In genomic region chr10:88488629-88489028, GRCm38 (mm10) we compare ENCODE assay signal across 24 mouse cellular contexts. TPM values are rescaled to one million over a fixed set of nuclear protein-coding genes. Genes with fewer than 3 reads are reported as not detected.
"Had no signal": no experiment of that assay in that cellular context is flagged by ENCODE, and none has a peak within 500 bp of the region (broad histone marks: within the 10 kb centered on the region; RNA-seq: fewer than 3 reads in every experiment).

No protein-coding gene starts in this region.

- H3K4me1 ChIP-seq: midbrain, embryonic 10.5 days had no signal

- H3K9ac ChIP-seq: lung, embryonic 14.5 days; midbrain, embryonic 12.5 days; neural tube, embryonic 13.5 days; neural tube, embryonic 15.5 days had no signal

- H3K9me3 ChIP-seq: midbrain, embryonic 10.5 days; midbrain, embryonic 12.5 days; neural tube, embryonic 13.5 days; neural tube, embryonic 15.5 days had no signal

- H3K4me3 ChIP-seq: midbrain, embryonic 10.5 days; midbrain, embryonic 12.5 days; myocyte; neural tube, embryonic 13.5 days; neural tube, embryonic 15.5 days had no signal

- H3K36me3 ChIP-seq: midbrain, embryonic 10.5 days; midbrain, embryonic 12.5 days had no signal

- H3K27ac ChIP-seq: midbrain, embryonic 10.5 days; midbrain, embryonic 12.5 days; neural tube, embryonic 13.5 days; neural tube, embryonic 15.5 days had no signal

- DNase-seq: lung, adult 18-20 months; lung, embryonic 14.5 days; lung, postnatal 10 days; lung, postnatal 4 days; midbrain, embryonic 14.5 days; retina, postnatal 1 day; right cerebral cortex, adult 18-20 months; right cerebral cortex, postnatal 25 days; right cerebral cortex, postnatal 4 days; spleen, adult 18-20 months; thymus, adult 18-20 months; thymus, postnatal 14 days; thymus, postnatal 36 days had no signal

- H3K27me3 ChIP-seq: midbrain, embryonic 12.5 days; neural tube, embryonic 13.5 days; neural tube, embryonic 15.5 days had no signal

- H3K4me2 ChIP-seq: lung, embryonic 14.5 days; midbrain, embryonic 12.5 days; neural tube, embryonic 13.5 days; neural tube, embryonic 15.5 days had no signal

- ATAC-seq: midbrain, embryonic 16.5 days had no signal

RNA-seq across cellular contexts. Expression of gene Sycp3, which starts 29.3 kb away (rescaled TPM):
- polyA plus RNA-seq: lung, embryonic 14.5 days; lung, embryonic 16.5 days; midbrain, embryonic 12.5 days; myocyte; neural tube, embryonic 11.5 days; neural tube, embryonic 13.5 days; neural tube, embryonic 15.5 days; small intestine, adult 2 months; stomach, embryonic 14.5 days; stomach, embryonic 16.5 days had no signal
